Mouse (Mus musculus): ENCODE results near the gene Pkd1l2. TPM values are rescaled to one million over a fixed set of nuclear protein-coding genes. Genes with fewer than 3 reads are reported as not detected.

Gene Pkd1l2
- polyA plus RNA-seq, 1 experiment from 2014 or later: 0.05 TPM

Other genes starting within 250 kb of the Pkd1l2 start
- 74.6 and 81.5 TPM in 2 replicates for gene Cmc2, start 161.0 kb downstream of the Pkd1l2 start, polyA plus RNA-seq (2016; fragmentation: Nextera tagmentation; extraction: Ambion mirVana)
- 61.5 and 71.6 TPM in 2 replicates for gene Cenpn, start 160.7 kb downstream of the Pkd1l2 start, polyA plus RNA-seq (2016; fragmentation: Nextera tagmentation; extraction: Ambion mirVana)
- gene Atmin, start 139.1 kb downstream of the Pkd1l2 start, polyA plus RNA-seq (2016; fragmentation: Nextera tagmentation; extraction: Ambion mirVana): 12.6 and 15.3 TPM in 2 replicates
- 2.8 and 3.6 TPM in 2 replicates for gene 1700030J22Rik, start 103.5 kb downstream of the Pkd1l2 start, polyA plus RNA-seq (2016; fragmentation: Nextera tagmentation; extraction: Ambion mirVana)
- gene Gcsh, start 88.9 kb downstream of the Pkd1l2 start, polyA plus RNA-seq (2016; fragmentation: Nextera tagmentation; extraction: Ambion mirVana): 171 and 194 TPM in 2 replicates
- gene Bco1, start 13.4 kb upstream of the Pkd1l2 start, polyA plus RNA-seq (2016; fragmentation: Nextera tagmentation; extraction: Ambion mirVana): 0.05 and 0.10 TPM in 2 replicates
- gene Gan, start 75.7 kb upstream of the Pkd1l2 start, polyA plus RNA-seq (2016; fragmentation: Nextera tagmentation; extraction: Ambion mirVana): 2.3 and 2.4 TPM in 2 replicates
- gene Cmip, start 174.6 kb upstream of the Pkd1l2 start, polyA plus RNA-seq (2016; fragmentation: Nextera tagmentation; extraction: Ambion mirVana): 9.3 and 11.2 TPM in 2 replicates